Mouse (Mus musculus) embryonic facial prominence, embryonic 13.5 days (tissue): Measurements from ENCODE around the gene Bcl3. TPM values are rescaled to one million over a fixed set of nuclear protein-coding genes. Genes with fewer than 3 reads are reported as not detected.
"Not testable (repeated sequence)": the region's sequence is repeated elsewhere in the genome, so short reads cannot be mapped to it uniquely, and the experiment has no call there.

Source experiments
- ATAC-seq: fragments of 200-750 bp; cut with Nextera tagmentation; 2 replicates; pipeline ENCODE4 v1.8.0; 2017; ENCODE audit warnings: low read depth; ENCODE audit not compliant: insufficient number of reproducible peaks, insufficient read depth, low FRiP score, low TSS enrichment
- H3K27ac ChIP-seq: fragments of 300-500 bp; sonication (generic); 2 replicates; pipeline ENCODE4 v1.5.1; 2015; ENCODE audit warnings: moderate library complexity, mild to moderate bottlenecking, inconsistent platforms
- H3K27me3 ChIP-seq: fragments of 300-500 bp; sonication (generic); 2 replicates; pipeline ENCODE4 v1.6.1; 2015; ENCODE audit warnings: mild to moderate bottlenecking, inconsistent platforms
- H3K36me3 ChIP-seq: fragments of 300-500 bp; sonication (generic); 2 replicates; pipeline ENCODE4 v1.6.1; 2015; ENCODE audit warnings: mild to moderate bottlenecking, inconsistent platforms
- H3K4me1 ChIP-seq: fragments of 300-500 bp; sonication (generic); 2 replicates; pipeline ENCODE4 v1.6.1; 2015; ENCODE audit warnings: inconsistent platforms
- H3K4me2 ChIP-seq: fragments of 300-500 bp; sonication (generic); 2 replicates; pipeline ENCODE4 v1.6.1; 2015; ENCODE audit warnings: moderate library complexity, mild to moderate bottlenecking, inconsistent platforms
- H3K4me3 ChIP-seq: fragments of 300-500 bp; sonication (generic); 2 replicates; pipeline ENCODE4 v1.5.1; 2015; ENCODE audit warnings: mild to moderate bottlenecking, inconsistent platforms
- H3K9ac ChIP-seq: fragments of 300-500 bp; sonication (generic); 2 replicates; pipeline ENCODE4 v1.6.1; 2015; ENCODE audit warnings: mild to moderate bottlenecking, inconsistent platforms
- H3K9me3 ChIP-seq: fragments of 300-500 bp; sonication (generic); 2 replicates; pipeline ENCODE4 v1.6.1; 2016; ENCODE audit warnings: inconsistent platforms
- WGBS: fragments of 180-500 bp; shearing (Covaris S2); methylation state at CpG from one replicate; pipeline ENCODE4 v1.1.7; 2015; ENCODE audit warnings: mixed read lengths; 5-methylcytosine and 5-hydroxymethylcytosine counted together
- polyA plus RNA-seq: library from polyadenylated mRNA; unstranded; fragments of >200 nt; fragmentation: Nextera tagmentation; extraction: Ambion mirVana; gene quantifications from 2 replicates; pipeline ENCODE4 v1.2.1, GENCODE M21; 2015

Gene Bcl3
- polyA plus RNA-seq, 1 experiment from 2014 or later, result 2.2 TPM

DNA sequence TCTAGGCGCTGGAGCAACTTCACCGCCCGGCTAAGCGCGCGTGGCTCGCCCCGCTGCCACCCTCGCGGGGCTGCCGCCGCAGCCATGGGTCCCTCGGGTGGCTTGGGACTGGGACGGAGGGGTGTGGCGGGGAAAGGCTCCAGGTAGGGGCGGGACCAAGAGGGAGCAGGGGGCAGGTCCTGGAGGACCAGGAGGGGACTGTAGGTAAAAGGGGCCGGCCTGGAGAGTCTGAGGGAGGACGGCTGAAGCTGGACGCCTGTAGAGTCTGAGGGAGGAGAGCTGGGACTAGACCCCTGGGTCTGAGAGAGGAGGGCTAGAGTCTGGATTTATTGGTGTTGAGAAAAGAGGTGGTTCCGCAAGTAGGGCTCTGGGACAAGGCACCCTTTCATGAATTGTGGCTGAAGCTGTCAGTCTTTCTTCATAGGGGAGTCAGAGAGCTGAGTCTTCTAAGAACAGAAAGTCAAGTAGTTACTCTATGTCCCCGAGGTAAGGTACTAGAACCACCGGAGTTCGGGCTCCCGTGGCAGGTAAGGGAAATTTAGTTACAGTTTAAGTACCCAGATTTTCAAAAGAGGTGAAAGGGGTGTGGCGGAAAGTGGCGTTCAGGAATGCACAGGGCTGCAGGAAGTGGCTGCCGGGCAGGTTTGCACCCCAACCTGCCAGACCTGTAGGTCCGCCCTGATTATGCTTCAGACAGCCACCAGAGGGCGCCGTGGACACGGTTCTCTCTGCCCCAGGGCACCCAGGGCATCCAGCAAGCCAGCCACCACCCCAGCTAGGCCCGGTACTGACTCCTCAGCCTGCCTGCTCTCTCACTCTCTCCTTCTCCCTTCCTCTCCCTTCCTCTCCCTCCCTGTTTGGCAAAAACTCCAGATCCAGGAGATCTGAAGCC lies 25.6 kb downstream of the Bcl3 start, which contains the start of gene Cblc:
Cblc (minus strand) TSS at position 113 of the 892 bp plus-strand sequence.
- ATAC-seq, result peak; percentile 70
- peak within 1 kb of the TSS; percentile 44; the same call in 1 of the 2 replicates for H3K27ac ChIP-seq

DNA sequence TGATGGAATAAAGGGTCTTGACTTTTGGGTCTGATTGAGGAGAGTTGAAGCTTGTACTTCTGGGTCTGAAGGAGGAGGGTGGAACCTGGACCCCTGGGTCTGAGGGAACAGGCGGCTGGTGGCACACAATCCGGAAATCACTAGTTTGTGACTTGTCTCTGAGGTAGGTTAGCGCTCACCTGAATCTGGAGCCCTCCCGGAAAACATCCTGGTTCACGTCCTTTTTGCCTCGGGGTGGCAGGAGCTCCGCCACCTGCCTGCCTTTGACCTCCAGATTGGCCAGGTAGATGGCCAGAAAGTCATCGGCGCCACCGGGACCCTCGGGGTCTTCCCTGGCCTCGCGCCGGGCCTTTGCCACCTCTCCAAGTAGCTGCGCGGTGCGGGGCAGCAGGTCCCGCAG lies 26.3 kb downstream of the Bcl3 start:
- ATAC-seq, result no peak
- WGBS, result 7% methylated on average over 18 of the region's 18 CpGs
- H3K9ac ChIP-seq, result peak overlapping the region; percentile 60

More for the DNA sequence above, 25.6 kb downstream of the Bcl3 start, which contains the start of gene Cblc:
- peak within 1 kb of the TSS; percentile 39 for H3K4me3 ChIP-seq
- peak within 1 kb of the TSS; percentile 52 for H3K4me2 ChIP-seq
- peak within 1 kb of the TSS; percentile 60 for H3K9ac ChIP-seq
- peaks cover 34% of the 10 kb centered on the region for H3K27me3 ChIP-seq
- H3K36me3 ChIP-seq, result no peaks in the 10 kb centered on the region
- WGBS, result 1% methylated on average over 32 of the region's 32 CpGs
- H3K4me1 ChIP-seq, result peaks cover 3% of the 10 kb centered on the region
- no peaks in the 10 kb centered on the region for H3K9me3 ChIP-seq

DNA sequence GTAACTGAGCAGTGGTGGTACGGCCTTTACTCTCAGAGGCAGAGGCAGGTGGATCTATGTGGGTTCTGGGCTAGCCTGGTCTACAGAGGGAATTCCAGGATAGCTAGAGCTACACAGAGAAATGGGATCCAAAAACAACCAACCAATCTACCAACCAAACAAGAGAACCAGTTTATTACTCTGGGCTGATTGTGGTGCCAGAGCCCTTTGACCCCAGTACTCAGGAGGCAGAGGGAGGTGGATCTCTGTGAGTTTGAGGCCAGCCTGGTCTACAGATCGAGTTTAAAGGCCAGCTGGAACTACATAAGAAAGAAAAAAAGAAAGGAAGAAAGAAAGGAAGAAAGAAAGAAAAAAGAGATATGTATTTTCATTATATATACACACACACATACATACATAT lies 27.3 kb downstream of the Bcl3 start:
- H3K4me2 ChIP-seq, result no peak overlapping the region
- H3K9ac ChIP-seq, result no peak overlapping the region
- peaks cover 3% of the 10 kb centered on the region for H3K4me1 ChIP-seq
- H3K36me3 ChIP-seq, result no peaks in the 10 kb centered on the region
- no peak overlapping the region for H3K4me3 ChIP-seq
- H3K9me3 ChIP-seq, result no peaks in the 10 kb centered on the region
- H3K27me3 ChIP-seq, result peaks cover 38% of the 10 kb centered on the region
- no peak for ATAC-seq
- 61% methylated on average over 2 of the region's 2 CpGs for WGBS
- no peak overlapping the region for H3K27ac ChIP-seq

More for the DNA sequence above, 26.3 kb downstream of the Bcl3 start:
- Histone ChIP-seq H3K4me3 (peak overlapping the region; percentile 39), H3K4me1 (peaks cover 3% of the 10 kb centered on the region), H3K36me3 (no peaks in the 10 kb centered on the region), H3K4me2 (peak overlapping the region; percentile 52), H3K27ac (peak overlapping the region; percentile 44; the same call in 1 of the 2 replicates), H3K27me3 (peaks cover 34% of the 10 kb centered on the region), H3K9me3 (no peaks in the 10 kb centered on the region)

GRCm38 (mm10) chr7:19792701-19793630 lies 29.6 kb downstream of the Bcl3 start:
- H3K27me3 ChIP-seq, result peaks cover 38% of the 10 kb centered on the region
- H3K4me3 ChIP-seq, result no peak overlapping the region

GRCm38 (mm10) chr7:19791504-19791903 lies 31.1 kb downstream of the Bcl3 start:
- H3K27ac ChIP-seq, H3K4me2 ChIP-seq, H3K4me1 ChIP-seq, H3K9me3 ChIP-seq, H3K9ac ChIP-seq, H3K4me3 ChIP-seq, H3K36me3 ChIP-seq, ATAC-seq: not testable (repeated sequence)
- peaks cover 26% of the 10 kb centered on the region for H3K27me3 ChIP-seq
- 86% methylated on average over 2 of the region's 2 CpGs for WGBS

More at GRCm38 (mm10) chr7:19792701-19793630, 29.6 kb downstream of the Bcl3 start:
- H3K4me2 ChIP-seq, result no peak overlapping the region
- WGBS, result 85% methylated on average over 19 of the region's 19 CpGs
- peaks cover 8% of the 10 kb centered on the region for H3K4me1 ChIP-seq
- no peak for ATAC-seq
- H3K36me3 ChIP-seq, result no peaks in the 10 kb centered on the region
- H3K27ac ChIP-seq, result no peak overlapping the region
- H3K9me3 ChIP-seq, result no peaks in the 10 kb centered on the region
- no peak overlapping the region for H3K9ac ChIP-seq

- no peaks in the 10 kb centered on the region for H3K9me3 ChIP-seq
- H3K4me1 ChIP-seq, result peaks cover 8% of the 10 kb centered on the region
- under 1% methylated on average over 19 of the region's 19 CpGs for WGBS
- H3K27ac ChIP-seq, result no peak overlapping the region
- peaks cover 11% of the 10 kb centered on the region for H3K27me3 ChIP-seq
- H3K9ac ChIP-seq, result 0 out of 2 replicates have a peak overlapping the region, but pooled peaks have one; percentile 54
- H3K36me3 ChIP-seq, result no peaks in the 10 kb centered on the region
- H3K4me2 ChIP-seq, result peak overlapping the region; percentile 61
- ATAC-seq, result no peak
- H3K4me3 ChIP-seq, result peak overlapping the region; percentile 31
These were observed 32.6 kb downstream of the Bcl3 start for GRCm38 (mm10) chr7:19789904-19790347.

- WGBS, result 37% methylated on average over 12 of the region's 12 CpGs
- H3K36me3 ChIP-seq, result no peaks in the 10 kb centered on the region
- H3K4me3 ChIP-seq, result no peak overlapping the region
- ATAC-seq, result no peak
- peak overlapping the region; percentile 48; the same call in 1 of the 2 replicates for H3K27ac ChIP-seq
- H3K9ac ChIP-seq, result no peak overlapping the region
- peaks cover 8% of the 10 kb centered on the region for H3K4me1 ChIP-seq
- H3K4me2 ChIP-seq, result no peak overlapping the region
- 0 out of 2 replicates have a peak, but pooled peaks cover 3% of the 10 kb centered on the region for H3K27me3 ChIP-seq
- no peaks in the 10 kb centered on the region for H3K9me3 ChIP-seq
These were observed 36.6 kb downstream of the Bcl3 start for GRCm38 (mm10) chr7:19785874-19786458.

DNA sequence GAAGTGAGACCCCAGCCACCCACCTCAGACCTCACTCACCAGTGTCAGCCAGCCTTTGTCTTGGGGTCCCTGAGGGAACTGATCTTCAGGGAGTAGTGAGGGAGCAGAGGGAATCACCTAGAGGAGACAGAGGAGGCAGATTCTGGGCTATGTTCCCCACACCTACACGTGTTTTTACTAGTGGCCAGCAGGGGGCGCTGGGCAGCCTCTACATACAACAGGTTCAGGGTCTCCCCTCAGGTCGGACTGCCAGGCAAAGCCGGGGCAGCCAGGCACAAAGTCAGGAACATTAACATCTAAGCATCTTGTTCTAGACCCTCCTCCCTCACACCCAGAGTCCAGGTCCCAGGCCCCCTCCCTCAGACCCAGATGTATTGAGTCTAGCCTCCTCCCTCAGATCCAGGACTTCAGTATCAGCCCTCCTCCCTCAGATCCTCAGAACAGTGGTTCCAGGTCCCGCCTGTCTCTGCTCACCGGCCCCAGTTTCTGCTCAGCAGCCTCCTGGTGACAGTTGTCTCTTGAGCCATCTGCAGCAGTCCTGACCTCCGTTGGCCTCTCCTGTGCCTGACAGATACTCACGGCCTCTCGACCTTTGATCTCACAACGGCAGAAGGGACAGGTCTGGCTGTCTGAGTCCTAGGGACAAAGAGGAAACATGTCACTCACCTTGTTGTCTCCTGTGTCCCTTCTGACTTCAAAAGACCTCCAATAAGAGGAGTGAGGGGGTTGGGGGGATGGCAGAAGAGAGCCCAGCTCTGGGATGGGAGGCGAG lies 37.6 kb downstream of the Bcl3 start:
- ATAC-seq, result no peak
- no peaks in the 10 kb centered on the region for H3K36me3 ChIP-seq
- H3K9ac ChIP-seq, result no peak overlapping the region
- H3K4me2 ChIP-seq, result no peak overlapping the region
- peaks cover 8% of the 10 kb centered on the region for H3K4me1 ChIP-seq
- H3K9me3 ChIP-seq, result no peaks in the 10 kb centered on the region
- no peak overlapping the region for H3K27ac ChIP-seq
- 33% methylated on average over 11 of the region's 11 CpGs for WGBS
- no peak overlapping the region for H3K4me3 ChIP-seq
- H3K27me3 ChIP-seq, result no peaks in the 10 kb centered on the region

DNA sequence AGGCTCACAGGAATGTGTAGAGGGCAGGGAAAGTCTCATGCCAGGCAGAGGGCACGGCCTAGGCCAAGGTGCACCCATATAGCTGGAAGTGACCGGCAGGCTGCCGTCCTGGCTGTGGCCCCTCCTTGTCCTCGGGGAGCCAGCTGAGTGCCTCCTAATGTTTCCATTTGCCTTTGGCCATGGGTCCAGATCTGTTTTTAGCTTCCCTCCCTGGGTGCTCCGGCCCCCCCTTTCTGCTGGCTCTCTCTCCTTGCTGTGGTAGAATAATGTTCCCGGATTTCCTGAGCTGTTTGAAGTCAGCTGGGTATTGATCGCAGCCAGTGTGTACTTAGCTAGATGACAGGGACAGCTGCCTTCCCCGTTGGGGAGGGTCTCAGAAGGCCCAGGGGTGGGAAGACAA lies 38.9 kb downstream of the Bcl3 start:
- peaks cover 4% of the 10 kb centered on the region for H3K4me1 ChIP-seq
- H3K27me3 ChIP-seq, result no peaks in the 10 kb centered on the region
- WGBS, result 75% methylated on average over 8 of the region's 8 CpGs
- ATAC-seq, result no peak
- H3K36me3 ChIP-seq, result no peaks in the 10 kb centered on the region
- no peak overlapping the region for H3K27ac ChIP-seq
- H3K4me2 ChIP-seq, result no peak overlapping the region
- no peak overlapping the region for H3K4me3 ChIP-seq
- no peak overlapping the region for H3K9ac ChIP-seq
- H3K9me3 ChIP-seq, result no peaks in the 10 kb centered on the region

- 90% methylated on average over 4 of the region's 4 CpGs for WGBS
- Histone ChIP-seq H3K27me3 (no peaks in the 10 kb centered on the region), H3K27ac (no peak overlapping the region), H3K9me3 (no peaks in the 10 kb centered on the region), H3K9ac (no peak overlapping the region), H3K4me1 (peaks cover 4% of the 10 kb centered on the region), H3K4me2 (no peak overlapping the region), H3K4me3 (no peak overlapping the region), H3K36me3 (no peaks in the 10 kb centered on the region)
- no peak for ATAC-seq
These were observed 39.9 kb downstream of the Bcl3 start for GRCm38 (mm10) chr7:19782645-19783044.
